Mouse (Mus musculus) kidney, postnatal 14 days (tissue): ENCODE results near the gene Dqx1.
A peak's percentile ranks its signal among the peaks of the same experiment; 100 is the strongest.

Experiments used
- DNase-seq: peaks from one replicate; pipeline ENCODE4 v3.0.0; 2022; ENCODE audit warnings: mixed read lengths

Dqx1 gene

DNA sequence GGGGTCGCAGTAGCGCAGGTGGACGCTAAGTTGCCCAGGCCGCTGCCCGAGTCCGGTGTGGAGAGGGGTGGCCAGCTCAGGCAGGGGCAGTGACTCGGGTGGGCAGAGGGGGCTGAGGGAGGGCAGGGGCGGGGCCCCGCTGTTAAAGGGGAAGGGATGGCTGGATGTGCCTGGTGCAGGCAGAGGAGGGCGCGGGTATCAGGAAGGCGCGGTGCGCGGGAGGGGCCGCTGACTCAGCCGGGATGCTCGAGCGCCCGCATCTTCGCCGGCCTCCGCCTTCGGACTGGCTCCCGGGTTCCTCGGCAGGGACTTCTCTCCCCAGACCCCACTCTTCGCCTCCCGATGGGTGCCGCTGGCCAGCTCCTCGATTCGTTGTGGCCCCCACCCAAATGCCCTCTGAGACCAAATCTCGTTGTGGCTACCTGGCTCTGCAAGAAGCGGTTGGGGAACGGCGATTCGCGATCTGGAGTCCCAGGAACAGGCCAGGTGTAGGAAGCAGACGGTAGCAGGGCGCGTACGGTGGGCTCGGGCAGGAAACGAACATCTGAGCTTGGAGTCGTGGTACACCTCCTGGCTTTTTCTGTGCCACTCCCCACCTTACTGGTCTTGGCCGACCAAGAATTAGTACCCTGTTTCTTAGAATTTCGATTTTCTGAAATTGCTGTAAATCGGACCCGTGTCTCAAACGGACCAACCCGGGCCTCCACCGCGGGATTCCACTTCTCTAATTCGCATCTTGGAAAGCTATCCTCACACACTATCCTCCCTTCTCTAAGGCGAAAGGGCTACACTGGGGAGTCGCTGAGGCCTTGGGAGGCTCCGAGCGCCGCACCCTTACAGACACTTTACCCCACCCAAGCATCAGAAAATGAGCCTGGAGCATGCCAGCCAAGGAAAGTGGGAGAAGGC is 12.9 kb downstream of the Dqx1 start:
- DNase-seq, result no peak

DNA sequence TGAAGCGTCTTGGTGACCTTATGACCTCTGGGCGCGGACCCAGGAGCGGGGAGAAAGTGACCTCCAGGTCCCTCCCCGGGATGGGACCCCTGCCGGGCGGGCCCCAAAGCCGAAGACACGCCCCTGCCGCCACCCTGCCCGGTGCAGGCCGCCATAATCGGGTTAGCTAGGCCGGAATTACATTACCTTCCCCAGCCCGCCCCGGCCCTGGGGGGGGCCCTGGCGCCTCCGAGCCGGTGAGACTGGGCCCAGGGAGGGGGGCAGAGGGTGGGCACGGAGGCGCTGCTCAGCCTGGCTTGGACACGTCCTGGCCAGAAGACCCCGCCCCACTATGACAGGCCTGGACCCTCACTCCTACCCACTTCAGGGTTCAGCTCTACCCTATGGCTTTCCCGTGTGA is 13.6 kb downstream of the Dqx1 start:
- no peak for DNase-seq

DNA sequence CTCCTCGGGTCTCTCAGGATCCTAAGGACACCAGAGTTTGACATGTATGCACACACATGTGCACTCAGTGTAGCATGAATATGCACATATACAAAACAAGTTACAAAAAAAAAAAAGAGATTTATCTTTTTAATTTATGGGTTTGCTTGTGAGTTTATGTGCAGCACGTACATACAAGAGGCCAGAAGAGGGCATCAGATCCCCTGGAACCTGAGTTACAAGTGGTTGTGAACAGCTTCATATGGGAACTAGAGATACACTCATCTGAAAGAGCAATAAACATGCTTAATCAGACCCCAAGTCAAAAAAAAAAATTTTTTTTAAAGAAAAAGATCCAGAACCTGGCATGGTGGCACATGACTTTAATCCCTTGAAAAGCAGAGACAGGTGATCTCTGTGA is 17.3 kb downstream of the Dqx1 start:
- no peak for DNase-seq

DNA sequence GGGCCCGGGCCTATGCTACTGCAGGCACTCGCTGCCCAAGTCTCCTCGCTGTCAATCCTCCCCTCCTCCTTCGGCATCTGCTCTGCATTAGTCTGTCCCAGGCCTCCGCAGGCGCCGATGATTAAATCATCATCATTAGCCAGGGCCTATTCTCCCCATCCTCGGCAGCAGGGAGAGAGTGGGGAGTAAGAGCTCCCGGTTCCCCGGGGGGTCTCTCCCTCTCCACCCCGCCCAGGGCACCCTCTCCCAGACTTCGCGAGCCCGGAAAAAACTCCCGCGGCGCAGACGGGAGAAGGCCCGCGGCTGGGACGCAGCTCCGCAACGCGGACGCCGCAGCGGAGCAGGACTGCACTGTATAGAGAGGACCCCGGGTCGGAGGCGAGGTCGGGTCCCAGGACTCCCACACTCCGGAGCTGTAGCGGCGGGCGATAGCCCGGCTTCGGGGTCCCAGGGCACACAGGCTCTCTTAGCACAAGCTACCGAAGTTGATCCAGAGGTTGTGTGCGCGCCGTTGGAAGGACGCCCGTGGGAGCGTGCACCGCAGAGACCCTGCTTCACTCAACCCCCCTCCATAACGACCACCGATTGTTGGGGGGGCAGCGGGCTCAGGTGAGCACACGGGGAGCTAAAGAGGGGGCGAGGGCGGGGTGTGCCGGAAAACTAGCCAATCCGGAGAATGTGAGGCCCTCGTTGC is 20.1 kb downstream of the Dqx1 start, which contains the start of gene Pcgf1:
TSS of gene Pcgf1 (plus strand) at position 240 of the 694 bp plus-strand sequence.
- no peak for DNase-seq

DNA sequence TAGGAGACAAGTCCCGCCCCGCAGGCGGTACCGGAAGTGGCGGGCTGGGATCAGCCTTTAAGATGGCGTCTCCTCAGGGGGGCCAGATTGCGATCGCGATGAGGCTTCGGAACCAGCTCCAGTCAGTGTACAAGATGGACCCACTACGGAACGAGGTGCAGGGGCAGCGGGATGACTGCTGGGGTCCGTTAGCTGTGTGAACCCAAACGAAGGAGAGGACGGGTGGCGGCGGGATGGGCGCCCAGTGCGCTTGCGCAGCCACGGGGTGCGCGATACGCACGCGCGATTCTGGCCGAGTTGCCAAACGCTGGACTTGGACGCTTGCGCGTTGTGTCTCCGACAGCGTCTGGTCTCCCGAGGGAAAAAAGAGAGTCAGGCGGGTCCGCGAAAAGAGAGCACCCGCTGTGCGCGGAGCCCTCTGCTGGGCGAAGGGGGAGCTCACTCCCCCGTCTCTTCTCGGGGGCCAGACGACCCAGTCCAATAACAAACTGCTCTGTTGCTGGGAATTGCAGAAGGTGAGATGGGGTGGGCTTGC is 20.7 kb downstream of the Dqx1 start:
- DNase-seq, result peak; percentile 99

DNA sequence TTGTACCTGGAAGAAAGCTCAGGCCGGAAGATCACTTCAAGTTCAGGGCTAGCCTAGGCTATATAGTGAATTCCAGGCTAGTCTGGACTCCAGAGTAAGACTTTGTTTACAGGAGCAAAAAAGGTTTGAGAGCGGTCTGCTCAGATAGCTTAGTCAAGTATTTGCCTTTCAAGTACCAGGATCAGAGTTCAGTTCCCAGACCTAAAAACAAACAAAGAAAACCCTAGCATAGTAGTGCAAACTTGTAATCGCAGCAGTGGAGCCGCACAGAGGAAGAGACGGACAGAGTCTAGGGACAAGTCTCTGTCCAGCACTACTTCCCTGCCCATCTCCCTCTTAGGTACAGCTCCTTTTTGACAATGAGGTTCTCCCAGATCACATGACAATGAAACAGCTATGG is 22.6 kb downstream of the Dqx1 start:
- DNase-seq, result no peak

DNA sequence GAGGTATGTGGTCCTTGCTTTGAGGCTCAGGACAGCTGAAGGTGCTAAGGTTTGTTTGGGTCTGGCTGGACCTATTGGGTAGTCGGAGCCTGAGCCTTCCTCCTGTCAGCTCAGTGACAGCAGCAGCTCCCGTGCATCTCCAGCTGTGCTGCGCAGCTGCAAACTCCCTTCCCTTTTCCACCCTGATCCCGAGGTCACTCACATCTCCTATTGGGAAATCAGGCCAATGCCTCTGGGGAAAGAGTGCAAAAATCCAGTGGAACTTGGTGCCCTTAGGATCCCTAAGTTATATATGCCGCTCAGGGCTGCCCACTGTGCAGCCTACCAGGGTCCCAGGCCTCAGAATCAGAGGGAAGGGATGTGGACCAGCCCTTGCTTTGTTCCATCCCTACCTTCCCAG is 25.9 kb downstream of the Dqx1 start:
- DNase-seq, result no peak

DNA sequence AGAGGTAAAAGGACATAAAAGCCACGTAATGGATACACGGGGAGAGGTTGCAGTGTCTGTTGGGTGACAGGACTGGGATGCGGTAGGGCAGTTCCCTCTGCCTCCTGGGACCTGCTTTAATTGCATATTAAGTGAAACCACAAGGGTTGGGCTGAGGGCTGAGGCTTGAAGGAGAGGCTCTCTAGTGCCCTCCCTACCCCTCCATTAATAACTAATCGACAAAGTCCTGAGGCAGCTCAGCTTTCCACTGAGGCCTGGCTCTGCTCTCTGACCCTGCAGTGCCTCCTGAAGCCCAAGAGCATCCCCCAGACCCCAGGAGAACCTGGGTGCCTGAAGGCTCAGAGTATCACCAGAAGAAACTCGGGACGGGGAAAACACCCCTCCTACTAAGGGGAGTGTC is 26.8 kb downstream of the Dqx1 start:
- peak; percentile 15 for DNase-seq

DNA sequence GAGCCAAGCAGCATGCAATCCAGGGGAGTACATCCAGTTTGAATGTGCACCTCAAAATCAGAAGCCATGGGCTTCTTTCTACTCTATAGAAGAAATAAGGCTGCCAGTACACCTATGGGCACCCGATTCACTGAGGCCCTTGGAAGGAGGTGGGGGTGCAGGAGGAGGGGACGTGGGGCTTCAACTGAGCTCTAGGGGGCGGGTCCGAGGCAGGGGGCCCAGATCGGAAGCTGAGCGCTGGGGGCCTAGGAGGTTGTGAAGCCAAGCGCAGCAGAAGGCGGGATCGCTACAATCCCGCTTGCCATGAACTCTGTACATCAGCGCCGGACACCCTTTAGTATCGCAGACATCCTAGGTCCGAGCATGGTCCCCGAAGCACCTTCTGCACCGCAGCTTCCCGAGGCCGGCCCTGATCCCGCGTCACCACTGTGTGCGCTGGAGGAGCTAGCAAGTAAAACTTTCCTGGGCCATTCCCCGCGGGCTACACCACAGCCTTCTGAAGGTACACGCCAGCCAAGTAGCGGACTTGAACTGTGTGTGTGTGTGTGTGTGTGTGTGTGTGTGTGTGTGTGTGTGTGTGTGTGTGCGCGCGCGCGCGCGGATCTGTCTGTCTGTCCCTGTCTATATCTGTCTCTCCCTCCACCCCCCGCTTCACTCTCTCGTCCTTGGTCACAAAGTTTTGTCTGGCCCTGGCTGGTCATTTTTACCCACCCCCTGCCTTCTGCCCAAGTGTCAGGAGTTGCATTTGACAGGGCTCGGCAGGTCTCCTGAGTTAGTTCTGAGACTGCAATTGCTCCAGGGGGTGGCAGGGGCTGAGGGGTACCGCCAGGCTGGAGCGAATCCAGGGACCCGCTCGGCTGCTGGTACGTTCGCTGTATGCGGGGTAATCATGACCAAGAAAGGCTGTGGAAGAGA is 28.7 kb downstream of the Dqx1 start, which contains the start of gene Lbx2:
TSS of gene Lbx2 (plus strand) at position 247 of the 915 bp plus-strand sequence.
- DNase-seq, result no peak

DNA sequence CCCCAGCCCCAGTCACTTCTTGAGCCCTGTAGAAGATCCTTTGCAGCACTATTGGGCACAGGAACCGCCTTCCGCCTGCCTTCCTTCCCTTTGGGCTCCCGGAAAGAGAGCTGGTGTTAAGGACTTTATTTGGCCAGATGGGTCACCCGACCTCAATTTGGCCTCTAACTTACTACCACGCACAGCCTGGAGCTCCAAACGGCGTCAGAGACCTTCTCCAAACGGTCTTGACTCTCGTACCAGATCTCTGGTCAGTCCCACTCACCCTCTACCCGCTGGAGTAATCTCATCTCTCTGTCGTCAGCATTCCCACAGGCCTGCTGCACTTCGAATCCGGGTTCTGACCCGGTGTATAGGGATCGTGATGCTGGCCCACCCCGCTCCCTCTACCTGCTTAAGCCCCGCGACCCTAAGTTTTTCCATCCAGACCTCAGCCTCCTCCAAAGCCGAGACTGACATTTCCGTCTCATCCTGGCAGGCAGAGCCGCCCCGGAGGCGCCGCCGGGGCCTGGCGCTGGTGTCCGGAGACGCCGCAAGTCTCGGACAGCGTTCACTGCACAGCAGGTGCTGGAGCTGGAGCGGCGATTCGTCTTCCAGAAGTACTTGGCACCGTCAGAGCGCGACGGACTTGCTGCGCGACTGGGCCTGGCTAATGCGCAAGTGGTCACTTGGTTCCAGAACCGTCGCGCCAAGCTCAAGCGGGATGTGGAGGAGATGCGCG is 29.7 kb downstream of the Dqx1 start:
- peak; percentile 49 for DNase-seq

DNA sequence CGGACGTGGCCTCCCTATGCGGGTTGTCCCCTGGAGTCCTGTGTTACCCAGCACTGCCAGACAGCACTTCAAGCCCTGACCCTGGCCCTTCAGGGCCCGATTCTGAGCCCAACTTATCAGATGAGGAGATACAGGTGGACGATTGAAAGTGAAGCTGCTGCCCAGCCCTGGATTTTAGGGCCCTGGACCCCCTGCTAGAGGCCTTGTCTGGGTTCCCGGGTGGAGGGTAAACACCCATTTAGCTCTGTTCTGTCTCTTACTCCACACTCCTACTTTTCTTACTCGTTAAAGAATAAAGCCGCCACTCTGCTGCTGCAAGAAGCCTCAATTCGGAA is 30.2 kb downstream of the Dqx1 start:
- DNase-seq, result no peak

DNA sequence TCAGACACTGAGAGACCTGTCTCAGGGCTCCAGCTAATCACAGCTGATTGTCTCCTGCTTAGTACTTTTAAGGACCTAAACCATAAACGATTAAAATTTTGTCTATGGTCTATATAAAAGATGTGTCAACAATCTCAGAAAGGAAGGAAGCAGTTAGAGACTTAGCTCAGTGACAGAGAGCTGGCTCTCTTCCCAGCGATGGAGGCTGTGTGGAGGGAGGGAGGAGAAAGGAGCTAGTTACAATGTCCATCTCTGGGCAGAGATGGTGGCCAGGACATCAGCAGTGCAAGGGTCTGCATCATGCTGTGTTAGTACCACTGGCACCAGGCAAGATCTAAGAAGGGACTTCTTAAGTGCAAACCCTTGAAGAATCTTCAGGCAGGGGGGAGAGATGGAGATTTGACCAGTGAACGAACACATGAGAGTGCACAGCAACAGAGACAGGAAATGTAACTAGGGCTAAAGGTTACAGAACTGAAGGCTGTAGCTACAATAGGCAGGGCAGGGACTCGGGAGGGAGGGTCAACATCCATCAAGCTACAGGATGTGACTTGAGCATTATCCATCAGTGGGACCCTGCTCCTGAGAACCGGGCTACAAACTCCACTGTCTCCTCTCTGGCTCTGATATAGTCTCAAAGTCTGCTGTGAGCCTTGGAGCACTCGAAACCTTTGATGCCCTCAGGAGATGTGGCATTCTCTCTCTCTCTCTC is 34.9 kb downstream of the Dqx1 start:
- peak; percentile 71 for DNase-seq

DNA sequence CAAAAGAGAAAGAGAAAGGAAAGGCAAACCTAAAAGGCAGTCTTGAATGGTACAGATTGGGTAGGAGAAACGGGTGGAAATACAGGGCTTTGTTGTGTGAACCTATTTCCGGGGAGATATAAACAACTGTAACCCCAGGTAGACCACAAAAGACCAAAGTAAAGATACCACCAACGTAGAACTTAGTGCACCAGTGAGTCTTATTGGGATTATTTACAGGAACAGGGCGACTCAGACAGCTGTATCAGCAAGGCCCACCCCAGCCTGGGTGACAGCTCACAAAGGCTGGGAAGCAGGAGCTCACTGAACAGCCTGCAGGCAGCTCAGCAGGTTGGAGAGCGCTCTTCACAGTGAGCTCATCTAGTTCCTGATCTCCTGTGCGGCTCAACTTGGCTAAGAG is 38.3 kb downstream of the Dqx1 start:
- no peak for DNase-seq

DNA sequence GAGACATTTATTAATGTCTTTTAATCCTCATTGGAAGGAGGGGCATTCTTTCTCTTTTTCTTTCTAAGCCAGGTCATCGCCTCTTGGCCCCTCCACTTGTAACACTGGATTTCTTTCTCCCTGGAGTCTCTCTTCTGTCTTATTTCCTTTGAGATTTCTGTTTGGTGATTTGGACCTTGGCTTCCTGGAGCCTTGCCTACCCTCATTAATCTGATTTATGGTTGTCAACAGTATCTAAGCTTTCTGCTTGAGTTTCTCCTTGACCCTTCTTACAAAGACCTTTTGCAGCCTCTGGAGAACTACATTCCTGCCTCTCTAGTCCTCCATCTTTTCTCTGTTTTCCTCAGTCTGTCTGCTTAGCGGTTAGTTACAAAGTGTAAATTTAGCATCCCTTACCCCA is 40.8 kb downstream of the Dqx1 start:
- peak; percentile 85 for DNase-seq

DNA sequence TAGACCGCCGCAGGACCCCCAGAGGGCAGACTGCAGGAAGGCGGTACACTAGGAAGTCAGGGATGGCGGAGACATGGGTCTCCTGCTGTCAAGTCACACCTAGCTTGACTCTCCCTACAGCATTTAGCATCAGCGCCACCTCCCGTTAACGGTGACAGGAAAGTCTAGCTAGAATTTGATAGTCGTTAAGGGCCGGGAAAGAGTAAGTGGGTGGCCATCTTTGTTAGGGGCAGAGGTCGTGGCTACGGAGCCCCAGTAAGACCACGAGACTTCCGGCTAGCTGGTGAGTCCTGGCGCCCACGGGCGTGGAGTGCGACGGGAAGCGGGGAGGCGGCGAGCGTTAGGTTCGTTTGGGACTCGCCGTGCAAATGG is 43.7 kb downstream of the Dqx1 start, which contains the start of the genes Ccdc142 and Gm42688:
TSS of gene Ccdc142 (plus strand) at position 286 of the 372 bp plus-strand sequence.
TSS of gene Gm42688 (plus strand) at position 302 of the 372 bp plus-strand sequence.
- peak; percentile 94 for DNase-seq

DNA sequence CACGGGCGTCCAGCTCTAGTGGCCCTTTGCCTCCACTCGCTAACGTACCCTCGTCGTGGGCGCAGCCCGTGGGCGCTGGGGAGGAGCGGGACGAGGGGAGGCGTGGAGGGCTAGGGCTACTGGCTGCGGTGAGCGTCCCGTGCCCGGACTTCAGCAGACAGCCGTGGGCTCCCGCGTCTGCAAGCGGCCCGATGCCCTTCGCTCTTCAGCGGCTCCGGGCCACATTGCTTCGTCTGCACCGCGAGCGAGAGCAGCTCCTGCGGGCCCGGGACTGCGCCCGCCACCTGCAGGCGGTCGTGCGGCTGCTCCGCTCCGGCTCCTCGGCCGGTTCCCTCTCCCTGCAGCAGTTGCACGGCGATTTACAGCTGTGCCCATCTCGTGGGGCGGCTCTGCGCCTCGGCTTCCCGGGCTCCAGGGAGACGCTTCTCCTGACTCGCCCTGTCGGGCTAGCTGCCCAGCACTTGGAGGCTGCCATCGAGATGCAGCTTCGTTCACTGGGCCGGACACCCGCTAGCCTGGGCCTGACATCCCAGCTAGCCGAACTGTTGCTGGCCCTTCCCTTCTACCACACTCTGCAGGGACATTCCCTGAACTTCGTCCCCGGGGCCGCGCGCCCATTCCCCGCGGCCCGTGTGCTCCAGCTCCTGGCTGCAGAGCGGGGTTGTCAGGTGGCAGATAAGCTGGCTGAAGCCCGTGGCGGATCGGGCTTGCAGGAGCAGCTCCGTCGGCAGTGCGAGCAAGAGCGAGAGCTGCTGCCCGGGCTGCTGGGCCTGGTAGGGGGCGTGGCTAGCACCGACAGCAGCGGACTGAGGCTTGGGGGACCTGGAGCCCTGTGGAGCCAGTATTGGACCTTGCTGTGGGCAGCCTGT is 44.3 kb downstream of the Dqx1 start:
- peak; percentile 80 for DNase-seq

DNA sequence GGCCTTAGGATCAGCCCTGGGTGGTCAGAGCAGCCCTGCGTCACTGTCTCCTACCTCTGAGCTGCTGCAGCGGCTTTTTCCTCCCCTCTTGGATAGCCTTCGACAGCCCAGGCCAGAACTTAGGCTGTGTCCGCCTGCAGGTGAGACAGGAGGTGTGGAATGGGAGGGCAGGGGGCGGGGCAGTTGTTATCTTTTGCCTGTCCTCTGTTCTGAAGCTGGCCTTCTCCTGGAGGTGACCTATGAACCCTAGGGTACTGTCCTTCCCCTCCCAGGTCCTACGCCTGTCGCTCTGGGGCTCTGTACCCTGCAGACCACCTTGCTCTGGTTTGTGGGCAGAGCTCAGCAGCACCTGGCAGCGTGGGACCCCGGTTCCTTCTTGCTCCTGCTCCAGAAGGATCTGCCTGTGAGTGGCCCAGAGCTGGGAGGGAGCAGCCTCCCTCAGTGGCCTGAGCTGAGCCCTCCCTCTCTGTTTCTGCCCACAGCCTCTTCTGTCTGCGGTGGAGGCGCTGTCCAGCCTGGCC is 45.5 kb downstream of the Dqx1 start:
- no peak for DNase-seq

DNA sequence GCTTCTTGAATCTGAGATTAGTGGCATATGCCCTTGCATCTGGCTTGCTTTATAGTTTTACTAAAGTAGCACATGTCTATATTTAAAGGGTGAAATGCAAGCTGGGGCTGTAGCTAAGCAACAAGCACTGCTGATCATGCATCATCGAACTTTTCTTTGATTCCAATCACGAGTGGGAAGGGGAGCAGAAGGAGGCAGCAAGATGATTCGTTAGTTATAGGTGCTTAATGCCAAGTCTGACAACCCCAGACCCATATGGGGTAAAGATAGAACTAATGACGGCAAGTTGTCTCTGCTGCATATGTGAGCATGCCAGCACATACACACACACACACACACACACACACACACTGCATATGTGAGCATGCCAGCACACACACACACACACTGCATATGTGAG is 46.5 kb downstream of the Dqx1 start:
- no peak for DNase-seq

DNA sequence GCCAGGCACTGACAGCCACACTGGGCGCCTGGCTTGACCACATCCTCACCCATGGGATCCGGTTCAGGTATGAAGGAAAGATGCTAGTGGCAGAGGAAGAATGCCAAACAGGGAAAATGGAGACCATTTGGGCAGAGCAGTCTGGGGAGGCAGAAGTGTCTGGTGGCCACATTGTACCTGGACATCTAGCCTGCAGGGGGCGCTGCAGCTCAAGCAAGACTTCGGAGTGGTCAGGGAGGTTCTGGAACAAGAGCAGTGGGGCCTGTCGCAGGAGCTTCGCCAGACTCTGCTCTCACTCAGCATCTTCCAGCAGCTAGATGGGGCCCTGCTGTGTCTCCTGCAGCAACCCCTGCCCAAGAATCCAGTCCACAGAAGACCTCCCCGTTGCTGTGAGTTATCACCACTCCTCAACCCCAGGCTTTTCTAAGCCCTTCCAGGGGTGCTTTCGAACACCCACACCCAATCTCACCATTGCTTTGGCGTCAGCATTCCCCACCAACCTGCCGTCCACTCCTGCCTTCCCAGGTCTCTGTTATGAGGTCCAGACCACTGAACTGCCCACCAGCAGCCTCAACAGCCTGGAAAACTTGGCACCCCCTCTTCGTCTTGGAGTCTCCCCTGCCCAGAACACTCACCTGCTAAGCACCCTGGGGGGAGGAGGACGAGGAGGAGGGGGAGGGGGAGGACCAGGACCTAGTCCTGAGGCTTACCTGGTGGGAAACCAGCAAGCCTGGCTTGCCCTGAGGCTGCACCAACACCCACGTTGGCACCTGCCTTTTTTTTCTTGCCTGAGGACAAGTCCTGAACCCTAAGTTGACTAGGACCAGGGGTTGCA is 50.1 kb downstream of the Dqx1 start:
- DNase-seq, result peak; percentile 79
